Mouse (Mus musculus) brain, embryonic 14.5 days (tissue): ENCODE measurements around the gene Zfp429.
"Not testable (repeated sequence)": the region's sequence is repeated elsewhere in the genome, so short reads cannot be mapped to it uniquely, and the experiment has no call there.

Source experiments
- CTCF ChIP-seq: fragments of 200-500 bp; IDR thresholded peaks from 2 replicates; pipeline ENCODE4 v1.5.1; 2012; ENCODE audit warnings: inconsistent platforms, mild to moderate bottlenecking, moderate library complexity, borderline replicate concordance; ENCODE audit not compliant: insufficient read depth, insufficient read length; ENCODE audit errors: extremely low read depth
- POLR2A ChIP-seq: fragments of 200-500 bp; IDR thresholded peaks from 2 replicates; pipeline ENCODE4 v1.6.1; 2012; ENCODE audit warnings: mild to moderate bottlenecking, inconsistent platforms, borderline replicate concordance; ENCODE audit not compliant: poor library complexity, insufficient read depth, insufficient read length, severe bottlenecking; ENCODE audit errors: extremely low read depth

DNA sequence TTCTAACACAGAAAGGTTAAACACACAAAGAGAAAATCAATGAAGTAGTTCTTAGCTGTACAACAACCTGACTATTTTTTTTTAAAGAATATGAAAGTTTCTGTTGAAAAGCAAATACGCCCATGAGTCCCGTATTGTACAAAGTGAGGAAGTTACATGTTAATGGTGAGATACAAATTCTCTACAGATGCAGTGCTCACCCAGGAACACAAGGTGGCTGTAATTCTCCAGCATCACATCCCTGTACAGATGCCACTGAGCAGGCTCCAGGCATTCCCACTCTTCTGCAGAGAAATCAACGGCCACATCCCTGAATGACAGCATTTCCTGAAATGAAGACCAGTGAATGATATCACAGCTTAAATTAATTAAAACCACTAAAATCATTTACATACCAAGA is 14.0 kb upstream of the Zfp429 start:
- TF ChIP-seq CTCF, POLR2A: not testable (repeated sequence)
